Mouse (Mus musculus) embryonic facial prominence, embryonic 13.5 days (tissue): ENCODE results near the gene Wdr61. TPM values are rescaled to one million over a fixed set of nuclear protein-coding genes. Genes with fewer than 3 reads are reported as not detected.

Source experiments
- ATAC-seq: fragments of 200-750 bp; cut with Nextera tagmentation; 2 replicates; pipeline ENCODE4 v1.8.0; 2017; ENCODE audit warnings: low read depth; ENCODE audit not compliant: insufficient number of reproducible peaks, insufficient read depth, low FRiP score, low TSS enrichment
- H3K27ac ChIP-seq: fragments of 300-500 bp; sonication (generic); 2 replicates; pipeline ENCODE4 v1.5.1; 2015; ENCODE audit warnings: moderate library complexity, mild to moderate bottlenecking, inconsistent platforms
- H3K27me3 ChIP-seq: fragments of 300-500 bp; sonication (generic); 2 replicates; pipeline ENCODE4 v1.6.1; 2015; ENCODE audit warnings: mild to moderate bottlenecking, inconsistent platforms
- H3K36me3 ChIP-seq: fragments of 300-500 bp; sonication (generic); 2 replicates; pipeline ENCODE4 v1.6.1; 2015; ENCODE audit warnings: mild to moderate bottlenecking, inconsistent platforms
- H3K4me1 ChIP-seq: fragments of 300-500 bp; sonication (generic); 2 replicates; pipeline ENCODE4 v1.6.1; 2015; ENCODE audit warnings: inconsistent platforms
- H3K4me2 ChIP-seq: fragments of 300-500 bp; sonication (generic); 2 replicates; pipeline ENCODE4 v1.6.1; 2015; ENCODE audit warnings: moderate library complexity, mild to moderate bottlenecking, inconsistent platforms
- H3K4me3 ChIP-seq: fragments of 300-500 bp; sonication (generic); 2 replicates; pipeline ENCODE4 v1.5.1; 2015; ENCODE audit warnings: mild to moderate bottlenecking, inconsistent platforms
- H3K9ac ChIP-seq: fragments of 300-500 bp; sonication (generic); 2 replicates; pipeline ENCODE4 v1.6.1; 2015; ENCODE audit warnings: mild to moderate bottlenecking, inconsistent platforms
- H3K9me3 ChIP-seq: fragments of 300-500 bp; sonication (generic); 2 replicates; pipeline ENCODE4 v1.6.1; 2016; ENCODE audit warnings: inconsistent platforms
- WGBS: fragments of 180-500 bp; shearing (Covaris S2); methylation state at CpG from one replicate; pipeline ENCODE4 v1.1.7; 2015; ENCODE audit warnings: mixed read lengths; 5-methylcytosine and 5-hydroxymethylcytosine counted together
- polyA plus RNA-seq: library from polyadenylated mRNA; unstranded; fragments of >200 nt; fragmentation: Nextera tagmentation; extraction: Ambion mirVana; gene quantifications from 2 replicates; pipeline ENCODE4 v1.2.1, GENCODE M21; 2015

The Wdr61 gene
- polyA plus RNA-seq, 1 experiment from 2014 or later, result 167 TPM

DNA sequence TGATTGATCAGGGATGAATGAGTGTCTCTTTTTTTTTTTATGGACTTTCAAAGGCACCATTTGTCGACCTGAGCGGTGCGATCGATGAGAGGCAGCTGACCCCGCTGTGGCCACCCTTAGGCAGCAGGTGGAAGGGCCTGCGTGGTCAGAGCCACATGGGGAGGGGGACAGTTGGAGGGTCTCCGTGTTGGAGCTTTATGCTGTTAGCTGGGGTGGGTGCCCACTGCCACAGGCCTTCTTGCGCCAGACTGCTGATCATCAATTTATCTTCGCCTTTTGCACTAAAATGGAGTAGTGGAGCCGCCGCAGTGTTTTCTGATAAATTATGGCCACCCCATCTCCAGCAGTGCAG, 18.6 kb upstream of the Wdr61 start:
- Histone ChIP-seq H3K4me2 (no peak overlapping the region), H3K9me3 (no peaks in the 10 kb centered on the region), H3K4me3 (no peak overlapping the region), H3K4me1 (peaks cover 7% of the 10 kb centered on the region), H3K36me3 (no peaks in the 10 kb centered on the region), H3K9ac (0 out of 2 replicates have a peak overlapping the region, but pooled peaks have one; percentile 7), H3K27ac (no peak overlapping the region), H3K27me3 (0 out of 2 replicates have a peak, but pooled peaks cover 4% of the 10 kb centered on the region)
- ATAC-seq, result no peak
- 52% methylated on average over 11 of the region's 11 CpGs for WGBS

DNA sequence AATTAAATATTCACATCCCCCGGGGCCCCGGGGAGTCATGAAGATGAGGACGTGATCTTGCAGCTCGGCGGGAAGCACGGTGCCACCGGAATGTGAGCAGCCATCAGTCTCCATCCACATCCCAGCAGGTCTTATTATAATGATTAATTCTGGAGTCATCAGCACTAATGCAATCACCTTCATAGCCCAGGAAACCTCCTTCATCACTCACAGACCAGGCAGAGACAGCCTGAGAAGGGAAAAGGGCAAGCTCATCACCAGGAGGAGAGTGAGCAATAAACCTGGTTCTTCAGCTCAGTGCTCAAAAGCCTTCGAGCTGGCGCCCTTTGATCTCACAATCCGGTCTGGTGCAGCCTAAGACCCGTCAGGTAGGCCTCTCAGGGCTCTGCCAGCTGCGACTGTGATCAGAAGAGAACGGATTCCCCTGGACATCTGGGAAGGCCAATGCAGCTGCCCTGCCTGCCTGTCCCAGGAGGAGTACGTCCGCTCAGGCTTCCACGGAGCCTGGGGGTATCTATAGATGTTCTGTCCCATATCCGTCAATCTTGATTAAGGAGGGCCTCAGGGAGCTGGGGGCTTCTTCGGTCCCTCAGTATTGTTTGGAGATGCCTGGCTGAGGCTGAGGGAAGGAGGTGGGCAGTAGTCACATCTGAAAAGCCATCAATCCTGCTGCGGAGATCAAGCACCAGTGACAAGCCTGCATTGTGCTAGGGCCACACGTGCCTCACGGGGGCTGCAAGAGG, 18.1 kb upstream of the Wdr61 start:
- Histone ChIP-seq H3K4me3 (no peak overlapping the region), H3K4me1 (peaks cover 7% of the 10 kb centered on the region), H3K4me2 (no peak overlapping the region), H3K27me3 (0 out of 2 replicates have a peak, but pooled peaks cover 4% of the 10 kb centered on the region), H3K9me3 (no peaks in the 10 kb centered on the region), H3K27ac (no peak overlapping the region), H3K36me3 (no peaks in the 10 kb centered on the region), H3K9ac (peak overlapping the region; percentile 7; the same call in 1 of the 2 replicates)
- ATAC-seq, result no peak
- WGBS, result 30% methylated on average over 21 of the region's 21 CpGs

DNA sequence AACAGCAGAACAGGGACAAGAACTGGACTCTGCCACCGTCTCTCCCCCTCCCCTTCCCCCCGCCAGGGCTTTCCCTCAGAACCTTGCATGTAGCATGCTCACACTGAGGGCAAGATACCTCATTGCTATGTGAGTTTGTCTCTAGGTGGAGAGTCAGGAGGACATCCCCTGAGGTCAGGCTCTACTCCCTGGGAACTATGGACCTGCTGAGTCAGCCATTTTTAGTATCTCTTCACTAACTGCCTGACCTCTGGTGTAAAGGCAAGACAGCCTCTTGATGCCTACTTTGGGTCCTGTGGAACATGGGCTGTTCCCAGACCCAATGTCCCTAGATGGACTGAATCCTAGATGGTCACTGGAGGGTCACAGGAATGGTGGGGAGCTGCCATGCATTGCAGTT, 17.4 kb upstream of the Wdr61 start:
- no peak overlapping the region for H3K9ac ChIP-seq
- no peaks in the 10 kb centered on the region for H3K9me3 ChIP-seq
- H3K4me2 ChIP-seq, result no peak overlapping the region
- 84% methylated on average over 2 of the region's 2 CpGs for WGBS
- H3K27me3 ChIP-seq, result 0 out of 2 replicates have a peak, but pooled peaks cover 4% of the 10 kb centered on the region
- H3K4me3 ChIP-seq, result no peak overlapping the region
- no peak overlapping the region for H3K27ac ChIP-seq
- H3K36me3 ChIP-seq, result no peaks in the 10 kb centered on the region
- ATAC-seq, result no peak
- H3K4me1 ChIP-seq, result peaks cover 7% of the 10 kb centered on the region

DNA sequence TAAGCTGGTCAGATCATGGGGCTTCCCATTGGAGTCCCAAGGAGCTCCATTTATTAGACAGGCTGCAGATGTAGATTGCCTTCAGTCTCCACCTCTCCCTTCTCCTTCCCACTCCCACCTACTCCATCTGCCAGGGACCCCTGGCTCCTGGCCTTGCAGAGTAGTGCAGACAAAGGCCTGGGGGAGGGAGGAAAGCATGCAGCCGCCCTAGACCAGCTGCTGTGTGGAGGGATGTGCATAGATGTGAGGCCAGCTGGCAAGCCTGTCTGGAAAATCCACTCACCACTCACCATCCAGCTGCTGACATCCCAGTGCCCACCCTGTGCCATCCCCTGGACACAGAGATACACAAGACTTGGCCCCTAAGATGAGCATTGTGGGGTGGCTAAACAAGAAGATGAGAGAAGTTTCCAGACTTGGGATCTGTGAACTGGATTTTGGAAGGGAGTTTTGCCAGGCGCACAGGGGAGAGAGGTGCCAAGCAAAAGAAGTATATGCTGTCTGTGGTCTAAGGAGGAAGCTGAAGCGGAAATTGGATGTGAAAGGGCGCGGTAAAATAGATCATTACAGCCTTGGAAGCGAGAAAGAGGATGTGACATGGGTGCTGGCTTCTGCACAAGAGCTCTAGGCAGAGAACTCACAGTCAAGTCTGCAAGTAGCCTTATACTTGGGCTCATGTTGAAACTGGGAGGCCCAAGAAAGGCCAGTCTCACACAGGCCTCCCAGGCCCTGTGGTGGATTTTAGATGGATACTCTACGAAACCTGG, 16.1 kb upstream of the Wdr61 start:
- H3K36me3 ChIP-seq, result no peaks in the 10 kb centered on the region
- H3K27me3 ChIP-seq, result 0 out of 2 replicates have a peak, but pooled peaks cover 4% of the 10 kb centered on the region
- H3K9me3 ChIP-seq, result no peaks in the 10 kb centered on the region
- H3K4me1 ChIP-seq, result peaks cover 7% of the 10 kb centered on the region
- ATAC-seq, result no peak
- H3K9ac ChIP-seq, result no peak overlapping the region
- H3K27ac ChIP-seq, result no peak overlapping the region
- 88% methylated on average over 7 of the region's 7 CpGs for WGBS
- no peak overlapping the region for H3K4me3 ChIP-seq
- no peak overlapping the region for H3K4me2 ChIP-seq

DNA sequence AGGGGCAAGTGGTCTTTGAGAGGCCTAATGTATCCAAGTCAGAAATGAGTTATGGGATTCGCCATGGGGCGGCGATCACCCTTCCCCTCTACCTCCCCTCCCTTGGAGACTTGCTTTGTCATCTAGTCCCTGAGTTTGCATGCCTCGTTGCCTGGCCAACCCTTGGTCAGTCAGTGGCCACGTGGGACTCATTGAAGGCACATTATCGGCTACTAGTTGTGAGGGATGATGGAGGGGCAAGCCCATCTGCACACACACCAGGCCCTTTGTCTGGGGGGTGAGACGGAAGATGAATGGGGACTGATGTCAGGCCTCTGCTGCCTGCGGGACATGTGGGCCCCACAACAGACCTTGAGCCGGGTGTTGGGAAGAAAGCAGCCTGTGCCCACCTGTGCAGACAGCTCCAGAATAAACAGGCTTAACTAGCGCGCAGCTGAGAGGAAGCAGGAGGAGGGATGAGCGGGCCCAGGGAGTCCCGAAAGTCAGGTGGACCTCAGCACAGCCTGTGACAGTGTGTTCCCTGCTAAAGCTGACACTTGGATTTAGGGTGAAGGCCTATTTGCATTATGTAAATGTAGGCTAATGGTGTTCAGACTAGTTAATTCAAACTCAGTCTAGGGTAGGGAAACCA, 11.5 kb upstream of the Wdr61 start:
- H3K36me3 ChIP-seq, result no peaks in the 10 kb centered on the region
- no peak overlapping the region for H3K9ac ChIP-seq
- no peak overlapping the region for H3K4me3 ChIP-seq
- 54% methylated on average over 13 of the region's 13 CpGs for WGBS
- H3K27me3 ChIP-seq, result no peaks in the 10 kb centered on the region
- H3K4me2 ChIP-seq, result no peak overlapping the region
- H3K27ac ChIP-seq, result no peak overlapping the region
- ATAC-seq, result no peak
- peaks cover 11% of the 10 kb centered on the region for H3K4me1 ChIP-seq
- H3K9me3 ChIP-seq, result no peaks in the 10 kb centered on the region

DNA sequence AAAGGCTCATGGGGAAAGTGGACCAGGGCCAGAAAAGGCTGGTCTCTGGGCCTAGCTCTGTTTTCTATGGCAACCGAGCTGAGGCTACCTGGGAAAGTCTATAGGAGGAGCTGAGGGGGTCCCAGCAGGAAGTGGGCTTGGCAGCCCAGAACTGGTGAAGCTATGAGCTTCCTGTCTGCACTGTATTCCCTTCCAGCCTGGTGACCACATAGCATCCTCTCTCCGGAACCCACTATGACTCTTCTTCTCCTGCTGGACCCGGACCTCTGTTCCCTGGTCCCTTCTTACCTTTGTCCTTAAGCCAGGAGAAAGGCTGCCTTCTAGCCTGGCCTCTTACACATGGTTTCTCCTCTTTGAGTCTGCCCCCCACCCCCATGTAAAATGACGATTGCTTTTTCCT, 9.6 kb upstream of the Wdr61 start:
- 79% methylated on average over 4 of the region's 4 CpGs for WGBS
- Histone ChIP-seq H3K4me1 (peaks cover 16% of the 10 kb centered on the region), H3K4me2 (no peak overlapping the region), H3K9ac (no peak overlapping the region), H3K9me3 (no peaks in the 10 kb centered on the region), H3K36me3 (no peaks in the 10 kb centered on the region), H3K4me3 (no peak overlapping the region), H3K27ac (no peak overlapping the region), H3K27me3 (no peaks in the 10 kb centered on the region)
- no peak for ATAC-seq

DNA sequence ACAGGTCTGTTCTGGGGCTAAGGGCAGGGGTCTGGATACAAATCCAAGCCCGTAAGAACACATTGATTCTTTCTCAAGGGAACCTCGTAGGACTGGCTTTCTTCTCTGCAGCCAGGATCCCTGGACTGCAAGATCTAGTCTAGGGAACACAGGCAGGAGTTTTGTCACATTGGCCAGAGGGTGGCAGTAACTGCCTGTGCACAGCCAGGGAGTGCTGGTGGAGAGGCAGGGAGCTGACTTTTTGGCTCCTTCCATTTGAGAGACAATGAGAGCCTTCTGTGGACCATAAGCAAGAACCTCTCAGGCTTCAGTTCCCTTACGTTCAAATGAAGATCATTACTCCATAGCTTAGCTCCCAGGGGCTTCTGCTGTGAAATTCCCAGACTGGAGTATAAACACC, 4.1 kb upstream of the Wdr61 start:
- no peak overlapping the region for H3K4me3 ChIP-seq
- peaks cover 29% of the 10 kb centered on the region for H3K4me1 ChIP-seq
- no peak overlapping the region for H3K27ac ChIP-seq
- H3K9ac ChIP-seq, result peak overlapping the region; percentile 36; the same call in 1 of the 2 replicates
- no peaks in the 10 kb centered on the region for H3K36me3 ChIP-seq
- ATAC-seq, result no peak
- 15% methylated on average over 3 of the region's 3 CpGs for WGBS
- no peaks in the 10 kb centered on the region for H3K9me3 ChIP-seq
- no peak overlapping the region for H3K4me2 ChIP-seq
- no peaks in the 10 kb centered on the region for H3K27me3 ChIP-seq

DNA sequence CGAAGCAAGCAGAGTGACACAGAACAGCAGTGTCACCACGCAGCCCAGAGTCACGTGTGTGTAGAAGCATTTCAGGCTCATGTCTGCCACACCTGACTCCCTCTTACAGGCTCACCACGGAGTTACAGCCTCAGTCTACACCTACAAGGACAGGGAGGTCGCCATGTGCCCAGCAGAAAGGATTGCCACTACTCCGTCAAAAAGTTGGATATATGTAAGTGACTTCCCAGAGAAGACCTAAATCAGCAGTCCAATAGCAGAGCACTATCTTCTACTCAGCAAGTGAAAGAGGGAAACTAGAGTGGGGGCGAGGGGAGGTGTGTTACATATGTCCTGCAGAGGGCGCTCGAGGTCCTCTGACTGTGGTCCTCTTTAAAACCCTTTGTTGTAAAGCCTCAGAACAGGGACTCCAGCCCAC, 2.0 kb upstream of the Wdr61 start:
- WGBS, result 14% methylated on average over 9 of the region's 9 CpGs
- no peak overlapping the region for H3K27ac ChIP-seq
- H3K4me2 ChIP-seq, result peak overlapping the region; percentile 22; the same call in 1 of the 2 replicates
- H3K4me3 ChIP-seq, result no peak overlapping the region
- H3K9ac ChIP-seq, result no peak overlapping the region
- no peaks in the 10 kb centered on the region for H3K9me3 ChIP-seq
- H3K4me1 ChIP-seq, result peaks cover 35% of the 10 kb centered on the region
- H3K36me3 ChIP-seq, result peaks cover 2% of the 10 kb centered on the region; the same call in 1 of the 2 replicates
- ATAC-seq, result no peak
- no peaks in the 10 kb centered on the region for H3K27me3 ChIP-seq

DNA sequence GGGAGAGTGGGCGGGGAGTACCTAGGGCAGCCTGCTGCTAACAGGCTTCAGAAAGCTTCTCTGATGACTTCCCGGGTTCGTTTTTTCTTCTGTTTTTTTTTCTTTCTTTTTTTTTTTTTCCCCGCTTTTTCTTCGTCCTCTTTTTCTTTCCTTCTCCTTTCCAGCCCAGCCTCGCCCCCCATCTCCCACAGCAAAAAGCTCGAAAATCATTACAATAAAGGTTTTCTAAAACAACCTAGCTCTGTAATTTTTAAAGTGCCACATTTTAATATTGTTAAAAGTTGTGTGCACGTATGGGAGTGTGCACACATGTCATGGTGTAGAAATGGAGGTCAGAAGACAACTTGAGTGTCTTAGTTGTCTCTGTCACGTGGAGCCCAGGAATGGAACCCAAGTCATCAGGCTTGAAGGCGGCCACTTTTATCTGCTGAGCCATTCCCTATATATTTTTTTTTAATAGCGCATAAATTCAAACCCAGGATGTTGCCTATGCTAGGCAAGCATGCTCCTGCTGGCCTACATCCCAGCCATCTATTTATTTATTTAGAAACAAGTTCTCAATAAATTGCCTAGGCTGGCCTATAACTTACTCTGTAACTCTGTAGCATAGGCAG, 427 bp upstream of the Wdr61 start:
- H3K4me1 ChIP-seq, result peaks cover 30% of the 10 kb centered on the region
- WGBS, result 20% methylated on average over 11 of the region's 11 CpGs

DNA sequence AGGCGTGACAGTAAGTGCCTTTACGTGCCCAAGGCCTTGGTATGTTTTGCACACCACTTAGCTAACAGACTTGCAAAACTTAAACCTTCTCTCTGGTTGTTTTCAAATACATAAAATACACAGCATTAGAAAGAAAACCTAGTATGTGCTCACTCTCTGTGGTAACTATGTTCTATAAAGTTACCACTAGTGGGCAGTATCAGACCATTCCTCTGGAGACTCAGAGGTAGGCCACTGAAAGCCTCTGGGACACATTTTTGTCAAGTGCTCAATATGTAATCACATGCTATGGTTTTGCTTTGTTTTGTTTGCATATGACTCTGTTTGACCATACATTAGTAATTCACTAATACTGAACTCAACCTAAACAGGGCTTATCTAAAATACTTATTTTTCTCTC, 2.2 kb downstream of the Wdr61 start:
- Histone ChIP-seq H3K9ac (no peak overlapping the region), H3K27ac (no peak overlapping the region), H3K9me3 (no peaks in the 10 kb centered on the region), H3K4me3 (no peak overlapping the region), H3K36me3 (peaks cover 30% of the 10 kb centered on the region), H3K27me3 (no peaks in the 10 kb centered on the region), H3K4me2 (no peak overlapping the region), H3K4me1 (peaks cover 25% of the 10 kb centered on the region)
- WGBS, result 83% methylated on average over 2 of the region's 2 CpGs
- no peak for ATAC-seq

More for the DNA sequence above, 427 bp upstream of the Wdr61 start:
- Histone ChIP-seq H3K27me3 (no peaks in the 10 kb centered on the region), H3K27ac (0 out of 2 replicates have a peak overlapping the region, but pooled peaks have one; percentile 52), H3K4me3 (peak overlapping the region; percentile 69), H3K9me3 (no peaks in the 10 kb centered on the region), H3K36me3 (peaks cover 4% of the 10 kb centered on the region; the same call in 1 of the 2 replicates), H3K9ac (peak overlapping the region; percentile 59), H3K4me2 (peak overlapping the region; percentile 88)
- no peak for ATAC-seq

DNA sequence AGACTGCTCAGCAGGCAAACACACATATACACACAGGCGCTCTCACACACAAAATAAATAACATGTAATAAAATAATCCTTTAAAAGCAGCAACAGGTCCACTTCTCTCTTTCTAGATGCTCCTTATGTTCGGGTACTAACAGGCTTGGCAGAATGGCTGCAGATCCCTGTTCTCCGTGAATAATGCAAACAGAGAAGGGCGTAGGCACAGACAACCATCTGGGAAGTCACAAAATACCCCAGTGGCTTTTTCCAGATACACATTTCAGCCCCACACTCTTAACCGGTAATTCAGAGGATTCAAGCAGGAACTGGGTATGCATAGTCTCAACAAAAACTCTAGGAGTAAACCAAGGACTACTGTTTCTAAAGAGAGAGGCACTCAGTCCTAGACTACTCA, 8.0 kb downstream of the Wdr61 start:
- Histone ChIP-seq H3K4me1 (no peaks in the 10 kb centered on the region), H3K36me3 (peaks cover 81% of the 10 kb centered on the region), H3K4me3 (no peak overlapping the region), H3K4me2 (no peak overlapping the region), H3K27ac (no peak overlapping the region), H3K9ac (no peak overlapping the region), H3K27me3 (no peaks in the 10 kb centered on the region), H3K9me3 (no peaks in the 10 kb centered on the region)
- ATAC-seq, result no peak
- WGBS, result 78% methylated on average over 5 of the region's 5 CpGs
